8 mouse cellular contexts compared by ENCODE assay signal in the genomic region with DNA sequence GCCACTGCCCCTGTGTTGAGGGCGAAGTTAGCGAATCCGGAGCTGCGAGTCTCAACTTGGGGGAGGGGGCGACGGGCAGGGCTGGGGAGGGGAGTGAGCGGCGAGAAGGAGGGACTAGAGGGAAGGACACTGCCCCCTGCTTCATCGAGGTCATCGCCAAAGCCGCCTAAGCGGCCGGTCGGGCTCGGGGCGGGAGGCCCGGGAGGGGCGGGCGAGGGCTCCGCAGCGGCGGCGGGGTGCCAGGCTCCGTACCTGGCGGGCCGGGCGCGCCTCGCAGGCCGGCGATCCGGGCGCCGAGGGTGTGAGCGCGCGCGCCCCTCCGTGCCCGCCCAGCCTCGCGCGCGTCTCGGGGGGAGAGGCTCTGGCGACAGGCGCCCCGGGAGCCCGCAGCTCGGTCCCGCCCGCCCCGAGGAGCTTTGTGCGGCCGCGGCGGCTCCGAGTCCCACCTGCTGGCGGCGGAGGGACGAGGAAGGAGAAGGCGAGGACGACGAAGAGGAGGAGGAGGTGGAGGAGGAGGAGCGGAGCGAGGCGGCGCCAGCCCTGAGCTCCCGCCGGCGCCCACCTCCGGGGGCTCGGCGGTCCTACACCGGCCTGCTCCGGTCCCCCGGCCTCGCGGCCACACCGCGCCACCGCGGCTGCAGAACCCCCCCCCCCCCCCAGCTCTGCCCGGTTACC. TPM values are rescaled to one million over a fixed set of nuclear protein-coding genes. Genes with fewer than 3 reads are reported as not detected.
DNase-seq lines count a peak whose midpoint lies in the region; ATAC-seq and TF ChIP-seq lines count a peak whose summit lies in the region.

Gene Grip1 (plus strand): TSS at position 400 of the 675 bp plus-strand sequence.

- H3K4me2 ChIP-seq in heart, embryonic 12.5 days = peak within 1 kb of the TSS; percentile 99
- H3K4me2 ChIP-seq in liver, embryonic 13.5 days = peak within 1 kb of the TSS; percentile 64
- H3K4me2 ChIP-seq in neural tube, embryonic 14.5 days (ENCODE audit: low read depth, low read length) = peak within 1 kb of the TSS; percentile 69

- no peaks in the 10 kb centered on the region for H3K36me3 ChIP-seq in testis, adult 2 months (ENCODE audit: control insufficient read depth, insufficient read depth, low read length)
- no peaks in the 10 kb centered on the region for H3K36me3 ChIP-seq in heart, embryonic 12.5 days
- H3K36me3 ChIP-seq in liver, embryonic 13.5 days = no peaks in the 10 kb centered on the region
- H3K36me3 ChIP-seq in neural tube, embryonic 14.5 days (ENCODE audit: control insufficient read depth, insufficient read depth, low read length) = no peaks in the 10 kb centered on the region

- peak within 1 kb of the TSS; percentile 86 for H3K9ac ChIP-seq in heart, embryonic 12.5 days
- peak within 1 kb of the TSS; percentile 43 for H3K9ac ChIP-seq in liver, embryonic 13.5 days
- peak within 1 kb of the TSS; percentile 85 for H3K9ac ChIP-seq in neural tube, embryonic 14.5 days (replicated peaks; ENCODE audit: low read depth, low read length)

- TF ChIP-seq CTCF in testis, adult 2 months (IDR thresholded peaks at IDR 0.05; ENCODE audit: control insufficient read depth, insufficient read depth, insufficient replicate concordance, low read depth, low read length) = no peak

- H3K4me3 ChIP-seq in testis, adult 2 months (ENCODE audit: control insufficient read depth, low read depth, low read length) = peak within 1 kb of the TSS; percentile 56
- peak within 1 kb of the TSS; percentile 82 for H3K4me3 ChIP-seq in heart, embryonic 12.5 days
- H3K4me3 ChIP-seq in liver, embryonic 13.5 days (replicated peaks) = peak within 1 kb of the TSS; percentile 59
- peak within 1 kb of the TSS; percentile 74 for H3K4me3 ChIP-seq in neural tube, embryonic 14.5 days (ENCODE audit: low read depth, low read length)

- ATAC-seq in heart, embryonic 12.5 days (ENCODE audit: insufficient number of reproducible peaks, low FRiP score) = peak; percentile 73
- ATAC-seq in liver, embryonic 13.5 days (ENCODE audit: low read depth) = peak; percentile 59
- ATAC-seq in neural tube, embryonic 14.5 days (ENCODE audit: low read depth) = peak; percentile 90

- peaks cover 12% of the 10 kb centered on the region for H3K4me1 ChIP-seq in testis, adult 2 months (ENCODE audit: control insufficient read depth, insufficient read depth, low read length)
- peaks cover 12% of the 10 kb centered on the region for H3K4me1 ChIP-seq in heart, embryonic 12.5 days (replicated peaks)
- no peaks in the 10 kb centered on the region for H3K4me1 ChIP-seq in liver, embryonic 13.5 days (replicated peaks)
- peaks cover 10% of the 10 kb centered on the region for H3K4me1 ChIP-seq in neural tube, embryonic 14.5 days (ENCODE audit: control insufficient read depth, insufficient read depth, low read length)

- DNase-seq in testis, postnatal 14 days (ENCODE audit: low spot score) = no peak
- DNase-seq in cerebellum, postnatal 25 days = peak; percentile 50 to 56
- DNase-seq in kidney, postnatal 10 days = peak; percentile 62
- DNase-seq in liver, embryonic 13.5 days = no peak
- DNase-seq in spleen, postnatal 4 days (ENCODE audit: low spot score in 2 of 2) = no peak

- H3K27me3 ChIP-seq in testis, adult 2 months (ENCODE audit: control insufficient read depth, insufficient read depth, low read length) = 0 out of 2 replicates have a peak, but pooled peaks cover 4% of the 10 kb centered on the region
- peaks cover 3% of the 10 kb centered on the region; the same call in 1 of the 2 replicates for H3K27me3 ChIP-seq in heart, embryonic 12.5 days (replicated peaks)
- H3K27me3 ChIP-seq in liver, embryonic 13.5 days = peaks cover 52% of the 10 kb centered on the region
- no peaks in the 10 kb centered on the region for H3K27me3 ChIP-seq in neural tube, embryonic 14.5 days (ENCODE audit: control insufficient read depth, insufficient read depth, low read length)

- H3K27ac ChIP-seq in testis, adult 2 months (ENCODE audit: control insufficient read depth, insufficient read depth, low read depth, low read length) = peak within 1 kb of the TSS; percentile 36; the same call in 1 of the 2 replicates
- H3K27ac ChIP-seq in heart, embryonic 12.5 days (ENCODE audit: poor library complexity, severe bottlenecking) = peak within 1 kb of the TSS; percentile 23
- no peak within 1 kb of the TSS for H3K27ac ChIP-seq in liver, embryonic 13.5 days
- peak within 1 kb of the TSS; percentile 78 for H3K27ac ChIP-seq in neural tube, embryonic 14.5 days (ENCODE audit: low read depth, low read length)

- TF ChIP-seq POLR2A in testis, adult 2 months (IDR thresholded peaks at IDR 0.05; ENCODE audit: control insufficient read depth, low read depth, low read length) = no peak

- under 1% methylated on average over 43 of the region's 84 CpGs for WGBS in heart, embryonic 12.5 days
- WGBS in liver, embryonic 13.5 days (ENCODE audit: insufficient replicate concordance) = 2% methylated on average over 65 of the region's 84 CpGs
- WGBS in neural tube, embryonic 14.5 days = under 1% methylated on average over 53 of the region's 84 CpGs

- no peaks in the 10 kb centered on the region for H3K9me3 ChIP-seq in heart, embryonic 12.5 days (replicated peaks)
- no peaks in the 10 kb centered on the region for H3K9me3 ChIP-seq in liver, embryonic 13.5 days (replicated peaks)
- H3K9me3 ChIP-seq in neural tube, embryonic 14.5 days (ENCODE audit: control insufficient read depth, low read length) = no peaks in the 10 kb centered on the region

RNA-seq across cellular contexts. Expression of gene Grip1, which starts in this region (rescaled TPM):
- 80.8 and 84.3 TPM in 2 replicates for polyA plus RNA-seq in testis, adult 2 months (2012; rRNA removed)
- polyA plus RNA-seq in heart, embryonic 12.5 days (2016; fragmentation: Nextera tagmentation; extraction: Ambion mirVana) = 3.1 and 3.9 TPM in 2 replicates
- 0.57 and 0.58 TPM in 2 replicates for polyA plus RNA-seq in liver, embryonic 13.5 days (2015; fragmentation: Nextera tagmentation; extraction: Ambion mirVana)
- polyA plus RNA-seq in neural tube, embryonic 14.5 days (2014; fragmentation: Nextera tagmentation; extraction: Ambion mirVana) = 26.6 and 27.0 TPM in 2 replicates

Comparison
In these comparisons a context has a peak if more than half of its experiments do, and no peak if none do; other contexts are left out.
1. Peak in ATAC-seq, H3K4me3 ChIP-seq, H3K9ac ChIP-seq and H3K4me2 ChIP-seq in liver, embryonic 13.5 days; RNA of the gene not detected or under 1 TPM.
2. DNase-seq: peak in cerebellum, postnatal 25 days (2 of 2) and kidney, postnatal 10 days (single experiment); none in testis, postnatal 14 days (single experiment), liver, embryonic 13.5 days (single experiment) and spleen, postnatal 4 days (0 of 2).
3. Peak in every context shown above with its lines, with median percentiles within 50 percentile points of each other: H3K4me3 ChIP-seq, ATAC-seq, H3K4me2 ChIP-seq and H3K9ac ChIP-seq.